Mouse (Mus musculus) hindbrain, embryonic 16.5 days (tissue): ENCODE data around the gene Aggf1. TPM values are rescaled to one million over a fixed set of nuclear protein-coding genes. Genes with fewer than 3 reads are reported as not detected.

Source experiments
- ATAC-seq: fragments of 200-750 bp; cut with Nextera tagmentation; 2 replicates; pipeline ENCODE4 v1.8.0; 2017; ENCODE audit warnings: moderate TSS enrichment, moderate library complexity
- H3K27ac ChIP-seq: fragments of 300-500 bp; sonication (generic); 2 replicates; pipeline ENCODE4 v1.5.1; 2014; ENCODE audit warnings: low read depth, mild to moderate bottlenecking, control low read depth, low read length, moderate library complexity
- H3K27me3 ChIP-seq: fragments of 300-500 bp; sonication (generic); replicated peaks from 2 replicates; pipeline ENCODE4 v1.6.1; 2014; ENCODE audit warnings: low read length; ENCODE audit not compliant: control insufficient read depth, insufficient read depth
- H3K36me3 ChIP-seq: fragments of 300-500 bp; sonication (generic); 2 replicates; pipeline ENCODE4 v1.6.1; 2014; ENCODE audit warnings: mild to moderate bottlenecking, low read length, moderate library complexity, mixed read lengths; ENCODE audit not compliant: control insufficient read depth, insufficient read depth
- H3K4me1 ChIP-seq: fragments of 300-500 bp; sonication (generic); 2 replicates; pipeline ENCODE4 v1.6.1; 2014; ENCODE audit warnings: low read depth, low read length; ENCODE audit not compliant: control insufficient read depth, insufficient read depth
- H3K4me2 ChIP-seq: fragments of 300-500 bp; sonication (generic); 2 replicates; pipeline ENCODE4 v1.6.1; 2014; ENCODE audit warnings: mild to moderate bottlenecking, low read length, control low read depth, moderate library complexity
- H3K4me3 ChIP-seq: fragments of 300-500 bp; sonication (generic); 2 replicates; pipeline ENCODE4 v1.5.1; 2014; ENCODE audit warnings: mild to moderate bottlenecking, low read length, control low read depth, moderate library complexity
- H3K9ac ChIP-seq: fragments of 300-500 bp; sonication (generic); 2 replicates; pipeline ENCODE4 v1.6.1; 2014; ENCODE audit warnings: low read depth, mild to moderate bottlenecking, control low read depth, low read length, moderate library complexity
- H3K9me3 ChIP-seq: fragments of 300-500 bp; sonication (generic); 2 replicates; pipeline ENCODE4 v1.6.1; 2014; ENCODE audit warnings: mild to moderate bottlenecking, low read length, moderate library complexity; ENCODE audit not compliant: control insufficient read depth
- WGBS: fragments of 180-500 bp; shearing (Covaris S2); extraction: QIAGEN DNeasy Blood & Tissue Kit; methylation state at CpG from one replicate; pipeline ENCODE4 v1.1.7; 2014; 5-methylcytosine and 5-hydroxymethylcytosine counted together
- polyA plus RNA-seq: library from polyadenylated mRNA; unstranded; fragments of >200 nt; fragmentation: Nextera tagmentation; extraction: Ambion mirVana; gene quantifications from 2 replicates; pipeline ENCODE4 v1.2.1, GENCODE M21; 2015

The Aggf1 gene
- polyA plus RNA-seq, 1 experiment from 2014 or later: 31.4 TPM

DNA sequence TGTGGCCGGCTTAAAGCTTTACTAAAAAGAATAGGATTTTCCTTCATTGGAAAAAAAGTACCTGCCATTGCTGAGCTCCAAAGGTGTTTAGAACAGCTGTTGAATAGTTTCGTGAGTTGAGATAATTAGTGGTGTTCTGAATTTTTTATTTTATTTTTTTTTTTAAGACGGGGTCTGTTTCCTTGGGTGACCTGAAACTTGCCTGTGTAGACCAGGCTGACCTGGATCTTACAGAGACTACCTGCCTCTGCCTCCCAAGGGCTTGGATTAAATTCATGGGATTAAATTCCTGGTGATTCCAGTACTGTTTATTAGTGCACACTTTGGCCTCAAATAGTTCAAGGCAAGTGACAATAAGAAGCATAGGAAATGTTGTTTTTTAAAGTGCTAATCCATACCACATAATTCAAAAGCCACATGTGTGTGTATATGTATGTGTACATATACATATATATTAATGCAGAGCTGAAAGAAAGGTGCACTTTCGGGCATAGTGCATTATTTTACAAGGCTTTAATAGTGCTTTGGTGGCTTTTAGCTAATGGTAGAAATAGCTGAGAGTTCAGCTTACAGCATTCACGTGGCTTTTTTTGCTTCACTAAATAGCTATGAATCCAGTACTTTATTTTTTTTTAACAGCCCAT, 49.1 kb downstream of the Aggf1 start:
- WGBS: 8% methylated on average over 5 of the region's 5 CpGs
- peak overlapping the region; percentile 99 for H3K9ac ChIP-seq

DNA sequence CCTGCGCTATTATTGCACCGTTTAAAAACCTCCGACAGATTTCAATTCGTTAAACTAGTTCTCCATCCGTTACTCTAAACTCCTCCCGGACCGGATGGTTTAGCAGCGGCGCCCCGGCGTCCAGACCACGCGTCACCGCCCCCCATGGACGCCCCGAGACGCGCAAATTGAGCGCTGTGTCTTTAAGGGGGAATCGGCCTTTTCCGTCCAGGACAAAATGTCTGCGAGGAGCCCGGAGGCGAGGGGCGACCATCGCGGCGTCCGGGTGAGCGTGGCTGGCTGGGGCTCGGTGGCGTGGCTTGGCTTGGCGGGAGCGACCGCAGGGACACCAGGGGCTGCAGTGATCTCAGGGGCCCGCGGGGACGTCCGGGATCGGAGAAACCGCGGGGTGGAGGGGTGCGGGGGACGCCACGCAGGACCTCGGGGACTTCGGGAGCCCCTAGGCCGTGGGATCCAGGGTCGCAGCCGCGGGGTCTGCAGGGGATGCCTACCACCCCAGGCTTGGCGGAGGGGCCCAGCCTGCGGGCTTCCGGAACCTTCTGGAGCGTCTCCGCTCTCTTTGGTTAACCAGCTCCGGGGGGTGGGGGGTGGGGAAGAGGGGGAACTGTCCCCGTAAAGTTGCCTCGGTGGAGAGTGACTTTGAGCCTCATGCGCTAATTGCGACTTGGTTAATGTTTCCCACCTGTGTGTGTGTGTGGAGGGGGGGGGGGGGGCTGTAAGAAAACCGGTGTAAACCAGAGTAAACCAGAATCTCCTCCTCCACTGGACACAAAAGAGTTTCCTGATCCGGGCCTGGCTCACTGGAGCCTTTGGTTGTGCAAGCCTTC, 49.9 kb downstream of the Aggf1 start:
- peak overlapping the region; percentile 97 for H3K4me3 ChIP-seq
- peak overlapping the region; percentile 96 for H3K27ac ChIP-seq
- under 1% methylated on average over 54 of the region's 63 CpGs for WGBS
- peaks cover 20% of the 10 kb centered on the region for H3K4me1 ChIP-seq
- peak overlapping the region; percentile 99 for H3K9ac ChIP-seq
- ATAC-seq: peak; percentile 77
- peak overlapping the region; percentile 80 for H3K4me2 ChIP-seq
- H3K36me3 ChIP-seq: no peaks in the 10 kb centered on the region
- H3K9me3 ChIP-seq: no peaks in the 10 kb centered on the region
- no peaks in the 10 kb centered on the region for H3K27me3 ChIP-seq

More for the DNA sequence above, 49.1 kb downstream of the Aggf1 start:
- Histone ChIP-seq H3K27me3 (no peaks in the 10 kb centered on the region), H3K4me2 (peak overlapping the region; percentile 80), H3K27ac (peak overlapping the region; percentile 96), H3K36me3 (no peaks in the 10 kb centered on the region), H3K9me3 (no peaks in the 10 kb centered on the region), H3K4me1 (peaks cover 20% of the 10 kb centered on the region), H3K4me3 (peak overlapping the region; percentile 97)
- ATAC-seq: no peak

DNA sequence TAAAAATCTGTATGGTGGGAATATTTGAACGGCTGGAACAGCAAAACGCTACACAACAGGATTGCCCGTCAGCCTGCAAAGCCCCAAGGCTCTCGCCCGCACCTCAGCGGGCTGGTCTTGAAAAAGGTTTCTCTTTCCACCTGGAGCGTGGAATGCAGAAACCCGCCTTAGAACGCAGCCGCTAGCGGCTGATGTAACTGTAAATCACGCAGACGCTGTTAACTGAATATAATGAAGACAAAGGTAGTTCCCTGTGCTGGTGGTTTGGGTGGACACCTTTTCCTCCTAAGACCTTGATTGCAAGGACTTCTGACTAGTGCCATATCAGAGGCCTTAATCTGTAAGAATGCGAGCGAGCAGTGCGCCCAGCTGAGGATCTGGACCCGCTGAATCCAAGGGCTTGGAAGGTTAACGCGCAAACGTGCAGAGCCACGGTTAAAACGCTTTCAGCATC, 50.5 kb downstream of the Aggf1 start:
- ATAC-seq: peak; percentile 34
- Histone ChIP-seq H3K4me2 (peak overlapping the region; percentile 80), H3K9ac (peak overlapping the region; percentile 99), H3K27ac (peak overlapping the region; percentile 96), H3K27me3 (no peaks in the 10 kb centered on the region), H3K9me3 (no peaks in the 10 kb centered on the region), H3K36me3 (no peaks in the 10 kb centered on the region), H3K4me3 (peak overlapping the region; percentile 97), H3K4me1 (peaks cover 20% of the 10 kb centered on the region)
- WGBS: 0% methylated on average over 22 of the region's 22 CpGs

DNA sequence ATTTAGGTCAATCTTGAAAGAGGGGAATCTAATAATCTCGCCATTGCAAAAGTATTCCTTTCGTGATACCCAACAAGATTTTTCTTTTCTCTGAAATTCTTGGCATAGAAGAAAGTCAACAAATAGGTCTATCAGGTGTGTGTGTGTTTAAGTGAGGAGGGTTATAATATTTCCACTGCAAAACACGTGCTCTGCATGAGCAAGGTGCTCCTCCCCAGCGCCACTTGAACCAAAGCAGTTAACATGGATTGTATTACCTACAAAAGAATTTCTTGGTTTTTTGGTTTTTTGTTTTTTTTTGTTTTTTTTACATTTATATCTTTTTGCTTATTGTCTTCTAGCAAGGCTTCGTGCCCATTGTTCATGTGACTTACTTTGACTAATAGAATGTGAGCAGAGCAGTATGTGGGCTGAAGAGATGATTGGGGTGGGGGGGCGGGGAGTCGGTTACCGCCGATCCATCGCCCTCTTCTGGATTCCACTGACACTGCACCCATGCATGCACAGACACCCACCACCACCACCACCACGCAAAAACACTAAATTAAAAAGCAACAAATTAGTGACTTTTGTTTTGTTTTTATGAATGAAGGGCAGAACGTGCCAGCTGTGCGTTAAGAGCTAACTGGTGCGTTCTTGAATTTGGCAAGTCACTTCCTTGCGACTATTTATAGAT, 51.1 kb downstream of the Aggf1 start:
- peak overlapping the region; percentile 97 for H3K4me3 ChIP-seq
- WGBS: 22% methylated on average over 15 of the region's 15 CpGs

DNA sequence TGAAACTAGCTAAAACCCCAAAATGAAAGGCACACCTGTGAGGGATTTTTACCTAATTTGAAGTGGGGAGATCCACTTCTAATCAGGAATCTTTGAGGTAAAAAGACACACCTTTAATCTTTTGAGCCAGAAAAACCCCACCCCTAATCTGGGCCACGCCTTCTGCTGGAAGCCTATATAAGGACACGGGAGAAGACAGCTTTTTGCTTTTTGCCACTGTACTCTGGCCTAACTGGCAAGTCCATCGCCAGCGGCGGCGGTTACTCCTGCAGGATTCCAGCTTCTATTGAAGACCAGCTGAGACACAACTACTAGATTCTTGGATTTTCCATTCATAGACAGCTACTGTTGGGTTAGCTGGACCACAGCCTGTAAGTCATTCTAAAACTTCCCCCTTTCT, 51.8 kb downstream of the Aggf1 start, which contains the start of gene Zbed3:
Gene Zbed3, plus strand, starts transcription at position 213 of the 400 bp plus-strand sequence.
- no peaks in the 10 kb centered on the region for H3K9me3 ChIP-seq
- H3K4me2 ChIP-seq: peak within 1 kb of the TSS; percentile 80
- no peak for ATAC-seq
- 93% methylated on average over 6 of the region's 6 CpGs for WGBS
- H3K4me3 ChIP-seq: peak within 1 kb of the TSS; percentile 97
- H3K27me3 ChIP-seq: no peaks in the 10 kb centered on the region
- peak within 1 kb of the TSS; percentile 99 for H3K9ac ChIP-seq
- no peaks in the 10 kb centered on the region for H3K36me3 ChIP-seq
- H3K4me1 ChIP-seq: peaks cover 13% of the 10 kb centered on the region
- H3K27ac ChIP-seq: peak within 1 kb of the TSS; percentile 96

More for the DNA sequence above, 51.1 kb downstream of the Aggf1 start:
- peak overlapping the region; percentile 99 for H3K9ac ChIP-seq
- H3K9me3 ChIP-seq: no peaks in the 10 kb centered on the region
- peak; percentile 63 for ATAC-seq
- H3K27me3 ChIP-seq: no peaks in the 10 kb centered on the region
- H3K4me1 ChIP-seq: peaks cover 20% of the 10 kb centered on the region
- peak overlapping the region; percentile 96 for H3K27ac ChIP-seq
- no peaks in the 10 kb centered on the region for H3K36me3 ChIP-seq
- H3K4me2 ChIP-seq: peak overlapping the region; percentile 80

DNA sequence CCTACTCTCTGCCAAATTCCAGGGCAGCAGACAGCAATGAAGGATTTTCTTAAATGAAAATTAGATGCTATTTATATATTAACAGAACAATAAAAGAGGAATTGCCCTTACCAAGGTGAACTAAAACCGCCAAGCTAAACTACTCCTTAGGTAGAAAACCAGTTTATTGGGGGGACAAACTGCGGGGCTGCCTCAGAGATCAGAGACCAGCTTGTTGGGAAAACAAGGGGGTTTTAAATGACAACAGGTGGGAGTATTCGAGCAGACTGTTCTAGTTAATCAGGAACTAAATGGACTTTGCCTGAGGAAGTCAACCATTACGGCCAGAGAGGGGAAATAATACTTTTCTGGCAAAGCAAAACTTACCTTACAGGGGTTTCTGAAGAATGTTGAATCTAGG, 54.7 kb downstream of the Aggf1 start:
- H3K27me3 ChIP-seq: no peaks in the 10 kb centered on the region
- H3K27ac ChIP-seq: no peak overlapping the region
- no peak for ATAC-seq
- no peaks in the 10 kb centered on the region for H3K36me3 ChIP-seq
- no peak overlapping the region for H3K4me3 ChIP-seq
- no peak overlapping the region for H3K9ac ChIP-seq
- 52% methylated on average over 4 of the region's 4 CpGs for WGBS
- H3K4me2 ChIP-seq: no peak overlapping the region
- H3K9me3 ChIP-seq: no peaks in the 10 kb centered on the region
- H3K4me1 ChIP-seq: no peaks in the 10 kb centered on the region

DNA sequence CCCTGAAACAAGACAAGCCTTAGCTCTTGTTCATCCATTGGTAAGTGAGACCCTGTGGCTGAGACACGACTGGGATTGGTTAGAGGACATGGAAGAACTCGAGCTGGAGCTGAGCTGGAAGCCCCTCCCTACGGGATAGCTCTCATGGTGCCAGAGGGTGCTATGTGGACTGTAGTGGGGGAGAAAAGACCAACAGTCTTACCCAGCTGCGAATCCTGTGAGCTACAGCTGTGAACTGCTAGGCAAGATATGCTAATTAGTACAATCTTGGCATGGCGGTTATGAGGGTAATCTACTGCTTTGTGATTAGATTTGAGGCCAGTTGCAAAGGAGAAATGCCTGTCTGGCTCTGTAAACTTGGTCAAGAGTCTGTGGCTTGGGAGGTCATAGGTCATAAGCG, 56.0 kb downstream of the Aggf1 start:
- Histone ChIP-seq H3K27ac (no peak overlapping the region), H3K9me3 (no peaks in the 10 kb centered on the region), H3K9ac (no peak overlapping the region), H3K4me1 (no peaks in the 10 kb centered on the region), H3K36me3 (no peaks in the 10 kb centered on the region), H3K4me2 (no peak overlapping the region), H3K27me3 (no peaks in the 10 kb centered on the region), H3K4me3 (no peak overlapping the region)
- no peak for ATAC-seq
- 72% methylated on average over 6 of the region's 6 CpGs for WGBS

DNA sequence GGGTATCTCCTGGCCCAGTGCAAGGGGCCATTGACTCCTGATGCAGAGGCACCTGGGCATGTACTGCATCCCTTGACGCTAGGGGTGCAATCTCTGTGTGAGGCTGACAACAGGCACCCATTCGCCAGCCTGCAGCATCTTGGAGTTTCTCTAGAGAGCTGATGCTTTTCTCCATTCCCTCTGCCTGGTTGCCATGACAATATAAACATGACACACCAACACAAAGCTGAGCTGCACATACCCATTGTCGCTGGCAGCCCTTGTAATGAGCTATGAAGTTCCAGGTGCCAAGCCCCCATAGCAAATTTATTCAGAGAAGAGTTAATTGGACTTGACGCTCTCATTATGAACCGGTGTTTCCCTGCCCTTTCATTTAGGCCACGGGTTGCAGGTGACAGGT, 63.1 kb downstream of the Aggf1 start:
- H3K4me3 ChIP-seq: no peak overlapping the region
- WGBS: 45% methylated on average over 6 of the region's 6 CpGs
- ATAC-seq: no peak
- no peak overlapping the region for H3K4me2 ChIP-seq
- H3K4me1 ChIP-seq: no peaks in the 10 kb centered on the region
- H3K9me3 ChIP-seq: no peaks in the 10 kb centered on the region
- H3K27me3 ChIP-seq: no peaks in the 10 kb centered on the region
- no peaks in the 10 kb centered on the region for H3K36me3 ChIP-seq
- H3K27ac ChIP-seq: no peak overlapping the region
- H3K9ac ChIP-seq: no peak overlapping the region
